Mouse (Mus musculus): ENCODE results near the gene Specc1. TPM values are rescaled to one million over a fixed set of nuclear protein-coding genes. Genes with fewer than 3 reads are reported as not detected.

Specc1 gene
- total RNA-seq, 2 experiments from 2014 or later = 1.9 to 2.3 TPM

- intact Hi-C loops (cut with DNase I) = no loop called here
- no peak for DNase-seq
These were observed 121.8 kb downstream of the Specc1 start for GRCm38 (mm10) chr11:62078371-62078770.

DNA sequence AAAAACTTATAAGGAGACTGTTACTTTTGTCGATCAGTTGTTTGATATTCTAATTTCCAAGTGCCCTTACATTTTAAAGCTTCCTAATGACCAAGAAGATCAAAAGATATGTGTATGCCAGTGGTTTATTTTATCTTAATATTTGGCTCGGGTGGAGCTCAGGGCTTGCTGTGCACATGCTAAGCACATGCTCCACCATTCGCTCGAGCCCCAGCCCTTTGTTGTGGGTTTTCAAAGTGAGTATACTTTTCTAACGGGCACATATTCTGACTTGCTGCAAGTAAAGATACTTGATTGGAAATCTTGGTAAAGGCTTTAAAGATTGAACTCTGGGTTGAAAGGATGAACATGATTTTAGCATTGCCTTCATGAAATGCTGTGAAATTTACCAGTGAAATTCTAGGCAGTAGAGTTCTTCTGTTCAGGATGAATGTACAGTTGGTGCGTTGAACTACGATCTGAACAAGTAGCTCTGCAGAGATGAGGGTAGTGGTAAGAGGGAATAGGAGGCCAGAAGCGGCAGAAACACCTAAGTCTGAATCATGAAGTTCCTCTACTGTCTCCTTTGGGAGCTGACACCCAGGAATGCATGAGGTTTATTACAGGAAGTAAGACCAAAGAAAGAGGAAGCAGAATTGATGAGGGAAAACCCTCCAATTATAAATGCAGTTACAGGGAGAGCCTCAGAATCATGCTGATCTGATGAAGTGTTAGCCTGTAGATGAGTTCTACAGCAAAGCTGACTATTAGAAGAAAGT is 122.7 kb downstream of the Specc1 start:
- no peak for DNase-seq
- intact Hi-C loops (cut with DNase I) = no loop called here

GRCm38 (mm10) chr11:62080476-62080875 is 123.9 kb downstream of the Specc1 start:
- intact Hi-C loops (cut with DNase I) = no loop called here
- DNase-seq = no peak

- intact Hi-C loops (cut with DNase I) = no loop called here
- no peak for DNase-seq
These were observed 130.1 kb downstream of the Specc1 start for GRCm38 (mm10) chr11:62086648-62087047.

GRCm38 (mm10) chr11:62087051-62087450 is 130.5 kb downstream of the Specc1 start:
- DNase-seq = no peak
- intact Hi-C loops (cut with DNase I) = no loop called here

DNA sequence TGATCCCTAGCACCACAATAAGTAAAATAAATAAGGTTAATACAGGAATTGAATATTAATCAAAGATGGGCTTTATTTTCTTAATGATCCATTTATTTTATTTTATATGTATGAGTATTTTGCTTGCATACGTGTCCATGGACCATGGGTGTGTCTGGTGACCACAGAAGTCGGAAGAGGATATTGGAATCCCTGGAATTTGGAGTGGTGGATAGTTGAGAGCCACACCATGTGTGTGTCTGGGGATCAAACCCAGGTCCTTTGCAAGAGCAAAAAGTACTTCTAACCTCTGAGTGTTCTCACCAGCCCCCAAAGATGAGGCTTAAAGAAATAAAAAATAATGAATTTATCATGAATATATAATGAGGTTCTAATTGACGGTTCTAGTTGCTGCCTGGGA is 132.1 kb downstream of the Specc1 start:
- DNase-seq = no peak
- intact Hi-C loops (cut with DNase I) = no loop called here

DNA sequence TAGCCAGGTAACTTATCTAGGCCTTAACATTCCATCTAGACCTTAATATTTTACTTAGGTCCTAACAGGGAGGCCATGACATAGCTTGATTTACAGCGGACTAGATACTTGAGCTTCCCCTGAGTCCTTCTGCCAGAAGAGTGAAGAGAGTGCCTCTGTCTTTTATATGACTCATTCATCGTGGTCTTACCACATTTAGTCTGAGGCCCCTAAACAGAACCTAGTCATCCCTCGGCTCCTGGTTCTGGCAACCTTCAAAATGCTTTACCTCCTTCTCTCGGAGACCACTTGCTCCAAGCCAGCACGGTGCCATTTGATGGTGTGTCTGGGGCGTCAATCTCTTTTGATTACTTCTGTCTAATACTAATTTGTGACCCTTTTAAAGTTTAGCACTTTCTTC is 133.8 kb downstream of the Specc1 start:
- intact Hi-C loops (cut with DNase I) = no loop called here
- no peak for DNase-seq

DNA sequence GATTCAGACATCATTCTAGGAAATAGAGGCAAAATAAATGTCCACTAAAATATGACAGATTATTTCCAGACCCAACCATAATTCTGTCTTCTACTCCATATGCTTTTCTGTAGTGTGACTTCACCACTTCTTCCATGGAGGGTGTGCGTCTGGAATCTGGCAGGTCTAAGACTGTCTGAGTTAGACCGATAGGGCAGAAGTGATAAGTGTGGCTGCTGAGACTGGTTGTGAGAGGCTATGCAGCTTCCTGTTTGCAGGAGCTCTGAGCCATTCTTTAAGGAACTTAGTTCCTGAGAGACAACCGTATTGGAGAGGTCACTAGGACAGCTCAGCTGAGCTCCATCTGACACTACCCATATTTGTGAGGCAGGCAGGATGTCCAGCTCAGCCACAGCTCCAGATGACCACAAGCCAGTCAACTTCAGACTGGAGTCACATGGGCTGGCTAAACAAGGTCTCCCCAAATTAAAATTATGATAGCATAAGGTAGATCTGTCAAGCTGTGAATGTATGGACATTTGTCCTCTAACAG is 146.9 kb downstream of the Specc1 start:
- no peak for DNase-seq
- intact Hi-C loops (cut with DNase I) = no loop called here

DNA sequence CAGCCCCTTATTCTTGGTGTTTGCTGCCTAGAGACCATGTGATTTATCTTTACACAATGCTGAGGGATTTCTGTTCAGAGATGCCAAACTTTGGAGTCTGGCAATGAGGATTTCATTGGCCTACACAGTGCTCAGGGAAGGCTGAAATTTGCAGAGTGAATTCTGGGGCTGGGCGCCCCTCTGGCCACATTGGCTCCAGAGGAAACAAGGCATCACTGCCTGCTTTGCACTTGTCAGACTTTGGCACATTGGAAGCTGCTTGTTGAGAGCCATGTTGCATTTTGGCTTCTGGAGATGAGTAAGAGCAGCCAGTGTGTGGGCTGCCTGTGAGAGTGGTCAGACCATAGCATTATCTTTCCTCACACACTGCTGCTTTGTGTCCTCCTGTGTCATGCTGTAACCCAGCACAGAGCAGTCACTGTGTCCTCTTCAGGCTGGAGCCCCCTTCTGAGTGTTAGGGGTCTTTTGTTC is 149.9 kb downstream of the Specc1 start:
- intact Hi-C loops (cut with DNase I) = no loop called here

DNA sequence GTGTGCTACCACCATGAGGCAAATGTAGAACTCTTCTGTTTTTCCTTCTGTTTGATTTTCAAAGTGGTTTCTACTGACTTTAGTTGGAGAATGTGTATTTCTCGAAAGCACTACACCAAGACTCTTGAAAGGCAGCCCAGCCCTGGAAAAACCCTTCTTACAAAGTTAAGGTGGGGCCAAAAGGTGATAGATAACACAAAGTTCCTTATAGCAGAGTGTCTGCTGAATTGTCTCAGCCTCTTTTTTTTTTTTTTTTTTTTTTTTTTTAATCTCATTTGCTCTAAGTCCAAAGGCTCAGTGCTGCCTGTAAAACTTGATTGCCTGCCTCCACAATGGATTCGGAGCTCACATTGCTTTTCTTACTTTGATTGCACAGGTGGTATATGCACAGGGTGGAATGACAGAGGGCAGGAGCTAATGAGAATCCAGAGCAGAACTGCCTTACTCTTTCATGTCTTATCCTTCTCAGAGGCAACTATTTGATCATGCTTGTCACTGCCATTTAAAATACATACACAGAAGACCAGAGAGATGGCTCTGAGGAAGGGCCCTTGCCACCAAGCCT is 150.8 kb downstream of the Specc1 start:
- intact Hi-C loops (cut with DNase I) = no loop called here
- no peak for DNase-seq

More for the DNA sequence above, 149.9 kb downstream of the Specc1 start:
- DNase-seq = no peak

DNA sequence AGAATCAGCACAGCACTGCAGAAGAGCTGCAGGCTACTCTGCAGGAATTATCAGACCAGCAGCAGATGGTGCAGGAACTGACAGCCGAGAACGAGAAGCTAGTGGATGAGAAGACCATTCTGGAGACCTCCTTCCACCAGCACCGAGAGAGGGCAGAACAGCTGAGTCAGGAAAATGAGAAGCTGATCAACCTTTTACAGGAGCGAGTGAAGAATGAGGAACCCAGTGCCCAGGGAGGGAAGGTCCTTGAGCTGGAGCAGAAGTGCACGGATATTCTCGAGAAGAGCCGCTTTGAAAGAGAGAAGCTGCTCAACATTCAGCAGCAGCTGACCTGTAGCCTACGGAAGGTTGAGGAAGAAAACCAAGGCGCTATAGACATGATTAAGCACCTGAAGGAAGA is 162.0 kb downstream of the Specc1 start:
- DNase-seq = no peak
- intact Hi-C loops (cut with DNase I) = no loop called here

GRCm38 (mm10) chr11:62119871-62120270 is 163.3 kb downstream of the Specc1 start:
- intact Hi-C loops (cut with DNase I) = no loop called here
- no peak for DNase-seq

- intact Hi-C loops (cut with DNase I) = no loop called here
These were observed 164.8 kb downstream of the Specc1 start for GRCm38 (mm10) chr11:62121365-62121764.

GRCm38 (mm10) chr11:62127692-62128091 is 171.1 kb downstream of the Specc1 start:
- DNase-seq = peak; percentile 76 to 78
- intact Hi-C loops (cut with DNase I) = loop anchor here (1.0 to 2.0 kb wide), 2 partner anchors 81 to 154 kb away; partner anchors contain the start of genes Ttc19 and Zswim7

More at GRCm38 (mm10) chr11:62121365-62121764, 164.8 kb downstream of the Specc1 start:
- DNase-seq = no peak

DNA sequence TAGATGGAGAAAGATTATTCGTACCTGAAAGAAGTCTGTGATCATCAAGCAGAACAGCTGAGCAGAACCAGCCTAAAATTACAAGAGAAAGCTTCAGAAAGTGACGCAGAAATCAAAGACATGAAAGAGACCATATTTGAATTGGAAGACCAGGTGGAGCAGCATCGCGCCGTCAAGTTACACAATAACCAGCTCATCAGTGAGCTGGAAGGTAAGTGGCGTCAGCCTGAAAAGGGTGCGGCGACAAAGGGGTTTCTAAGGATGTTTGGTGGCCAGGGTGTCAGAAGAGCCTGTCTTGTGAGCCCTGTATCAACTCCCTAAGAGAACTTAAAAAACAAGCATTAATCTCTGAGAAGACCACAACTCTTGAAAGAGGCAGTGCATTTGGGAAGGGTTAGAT is 171.6 kb downstream of the Specc1 start:
- no peak for DNase-seq
- intact Hi-C loops (cut with DNase I) = no loop called here

DNA sequence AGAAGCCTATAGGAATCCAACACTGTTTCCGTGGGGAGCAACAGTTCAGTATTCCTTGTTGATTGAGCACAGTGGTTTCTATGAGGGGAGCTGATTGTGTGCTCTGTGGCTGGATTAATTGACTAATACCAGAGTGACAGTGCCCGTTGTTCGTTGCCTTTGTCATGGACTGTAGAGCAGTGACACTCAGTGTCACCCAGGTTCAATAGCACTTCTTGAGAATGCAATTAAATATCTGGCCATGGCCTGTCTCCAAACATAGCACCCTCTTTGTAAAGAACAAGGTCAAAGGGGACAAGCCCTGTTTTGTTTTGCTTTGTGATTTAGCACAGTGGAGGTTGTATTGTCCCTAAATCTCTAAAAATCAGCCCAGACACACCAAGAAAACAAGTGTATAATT is 173.6 kb downstream of the Specc1 start:
- intact Hi-C loops (cut with DNase I) = no loop called here
- no peak for DNase-seq

DNA sequence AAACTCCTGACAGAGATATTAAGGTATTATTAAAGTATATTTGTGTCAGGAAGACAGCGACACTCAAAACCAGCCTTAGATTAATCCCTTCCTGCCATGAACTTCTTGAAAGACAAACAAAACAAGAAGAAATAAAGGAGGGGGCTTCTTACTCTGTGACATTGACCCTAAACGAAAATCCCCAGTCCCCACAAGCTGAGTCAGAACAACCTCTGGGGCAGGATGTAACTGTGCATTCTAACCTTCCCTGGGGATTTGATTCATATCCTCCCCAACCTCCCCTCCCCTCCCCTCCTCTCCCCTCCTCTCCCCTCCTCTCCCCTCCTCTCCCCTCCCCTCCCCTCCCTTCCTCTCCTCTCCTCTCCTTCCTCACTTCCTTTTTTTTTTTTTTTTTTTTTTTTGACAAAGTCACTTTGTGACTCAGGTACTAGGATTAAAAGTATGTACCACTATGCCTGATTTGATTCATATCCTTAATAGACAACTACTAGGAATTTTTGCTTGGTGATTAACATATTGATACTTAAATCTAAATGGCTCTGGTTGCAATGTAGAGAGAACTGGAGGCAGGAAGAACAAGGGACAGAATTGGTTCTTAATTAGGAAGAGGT is 174.2 kb downstream of the Specc1 start:
- DNase-seq = no peak
- intact Hi-C loops (cut with DNase I) = no loop called here

- intact Hi-C loops (cut with DNase I) = no loop called here
- DNase-seq = no peak
These were observed 175.0 kb downstream of the Specc1 start for GRCm38 (mm10) chr11:62131601-62132000.

GRCm38 (mm10) chr11:62134191-62134590 is 177.6 kb downstream of the Specc1 start:
- intact Hi-C loops (cut with DNase I) = no loop called here
- no peak for DNase-seq

GRCm38 (mm10) chr11:62145216-62146110 is 188.9 kb downstream of the Specc1 start:
- DNase-seq = no peak
- intact Hi-C loops (cut with DNase I) = no loop called here
